Comparison of ENCODE assay signal across 8 mouse cellular contexts in genomic region chr10:125265467-125265866, GRCm38 (mm10).
DNase-seq lines count a peak whose midpoint lies in the region; ATAC-seq and TF ChIP-seq lines count a peak whose summit lies in the region.

No protein-coding gene starts in this region.

- H3K36me3 ChIP-seq in midbrain, postnatal 0 days (ENCODE audit: insufficient read depth, low read length), result no peaks in the 10 kb centered on the region
- no peaks in the 10 kb centered on the region for H3K36me3 ChIP-seq in midbrain, embryonic 13.5 days
- no peaks in the 10 kb centered on the region for H3K36me3 ChIP-seq in thymus, adult 2 months (ENCODE audit: control insufficient read depth, insufficient read depth, low read length)

- H3K9me3 ChIP-seq in midbrain, postnatal 0 days (ENCODE audit: low read length), result no peaks in the 10 kb centered on the region
- H3K9me3 ChIP-seq in midbrain, embryonic 13.5 days, result no peaks in the 10 kb centered on the region

- no peak overlapping the region for H3K27ac ChIP-seq in midbrain, postnatal 0 days (ENCODE audit: low read depth, low read length)
- no peak overlapping the region for H3K27ac ChIP-seq in midbrain, embryonic 13.5 days
- H3K27ac ChIP-seq in thymus, adult 2 months (ENCODE audit: control insufficient read depth, insufficient read depth, low read length), result no peak overlapping the region

- no peaks in the 10 kb centered on the region for H3K27me3 ChIP-seq in midbrain, postnatal 0 days (ENCODE audit: insufficient read depth, low read length)
- no peaks in the 10 kb centered on the region for H3K27me3 ChIP-seq in midbrain, embryonic 13.5 days
- H3K27me3 ChIP-seq in thymus, adult 2 months (ENCODE audit: control insufficient read depth, insufficient read depth, low read length), result no peaks in the 10 kb centered on the region

- no peak overlapping the region for H3K9ac ChIP-seq in midbrain, postnatal 0 days (replicated peaks; ENCODE audit: low read length, poor library complexity, severe bottlenecking)
- no peak overlapping the region for H3K9ac ChIP-seq in midbrain, embryonic 13.5 days (replicated peaks)

- TF ChIP-seq POLR2A in thymus, adult 2 months (IDR thresholded peaks at IDR 0.05; ENCODE audit: control insufficient read depth, extremely low read depth, insufficient read depth, low read length, poor library complexity), result no peak

- no peak for TF ChIP-seq CTCF in midbrain, postnatal 0 days (IDR thresholded peaks at IDR 0.05)
- TF ChIP-seq CTCF in thymus, adult 2 months (IDR thresholded peaks at IDR 0.05; ENCODE audit: borderline replicate concordance, control insufficient read depth, extremely low read depth, insufficient read depth, low read length, poor library complexity), result no peak

- WGBS in midbrain, postnatal 0 days, result 82% methylated on average over 14 of the region's 14 CpGs
- 85% methylated on average over 14 of the region's 14 CpGs for WGBS in midbrain, embryonic 13.5 days
- WGBS in thymus, adult 2 months, result 39% methylated on average over 14 of the region's 14 CpGs

- H3K4me1 ChIP-seq in midbrain, postnatal 0 days (ENCODE audit: insufficient read depth, low read length), result no peaks in the 10 kb centered on the region
- H3K4me1 ChIP-seq in midbrain, embryonic 13.5 days (replicated peaks), result no peaks in the 10 kb centered on the region
- H3K4me1 ChIP-seq in thymus, adult 2 months (replicated peaks; ENCODE audit: control insufficient read depth, insufficient read depth, low read length), result no peaks in the 10 kb centered on the region

- no peak overlapping the region for H3K4me3 ChIP-seq in midbrain, postnatal 0 days (ENCODE audit: low read depth, low read length)
- H3K4me3 ChIP-seq in midbrain, embryonic 13.5 days (replicated peaks), result no peak overlapping the region
- no peak overlapping the region for H3K4me3 ChIP-seq in thymus, adult 2 months (ENCODE audit: control insufficient read depth, insufficient read depth, low read length)

- no peak overlapping the region for H3K4me2 ChIP-seq in midbrain, postnatal 0 days (ENCODE audit: low read depth, low read length, poor library complexity, severe bottlenecking)
- no peak overlapping the region for H3K4me2 ChIP-seq in midbrain, embryonic 13.5 days (replicated peaks)

- ATAC-seq in midbrain, postnatal 0 days (ENCODE audit: low FRiP score), result no peak
- no peak for ATAC-seq in midbrain, embryonic 13.5 days
- peak; percentile 18 for ATAC-seq in granulocyte monocyte progenitor cell, adult 5-6 weeks (replicated peaks; ENCODE audit: poor library complexity, severe bottlenecking)

- peak; percentile 8 for DNase-seq in gastrocnemius, postnatal 10 days
- no peak for DNase-seq in gastrocnemius, adult 8-10 months (ENCODE audit: low spot score in 2 of 2)
- DNase-seq in midbrain, postnatal 0 days (ENCODE audit: low spot score), result peak; percentile 37
- DNase-seq in lung, postnatal 4 days, result peak; percentile 21 to 23
- no peak for DNase-seq in frontal cortex, postnatal 25 days (ENCODE audit: low spot score in 2 of 2)
- DNase-seq in thymus, adult 2 months, result no peak

Comparison
In these comparisons a context has a peak if more than half of its experiments do, and no peak if none do; other contexts are left out.
1. DNase-seq: peak in gastrocnemius, postnatal 10 days (single experiment), midbrain, postnatal 0 days (single experiment) and lung, postnatal 4 days (2 of 2); none in gastrocnemius, adult 8-10 months (0 of 2), frontal cortex, postnatal 25 days (0 of 2) and thymus, adult 2 months (single experiment).